Mouse (Mus musculus) CH12.LX (cell line): Measurements from ENCODE around the gene Asic4. TPM values are rescaled to one million over a fixed set of nuclear protein-coding genes. Genes with fewer than 3 reads are reported as not detected.
A peak's percentile ranks its signal among the peaks of the same experiment; 100 is the strongest.

ENCODE experiments used
- DNase-seq: peaks from one replicate; pipeline ENCODE4 v3.0.0-alpha.2; 2013; ENCODE audit errors: extremely low read depth
- H3K27ac ChIP-seq: 2 replicates; pipeline ENCODE4 v1.5.1; 2012; ENCODE audit warnings: low read depth, mild to moderate bottlenecking, control low read depth, moderate library complexity; ENCODE audit not compliant: insufficient read depth
- H3K27me3 ChIP-seq: replicated peaks from 2 replicates; pipeline ENCODE3; 2012; ENCODE audit warnings: inconsistent platforms
- H3K36me3 ChIP-seq, 2 experiments: replicated peaks in 1 of 2; 2 replicates each; pipeline versions ENCODE3 to v1.6.1; 2012; ENCODE audit warnings: inconsistent platforms in 1 of 2, low read length in 1 of 2, mild to moderate bottlenecking in 1 of 2, mixed read lengths in 1 of 2, moderate library complexity in 1 of 2; ENCODE audit not compliant: control insufficient read depth in 1 of 2, insufficient read depth in 1 of 2
- H3K4me1 ChIP-seq, 2 experiments: 2 replicates each; pipeline ENCODE4 v1.6.1; 2012; ENCODE audit warnings: inconsistent platforms in 1 of 2, moderate library complexity in 1 of 2; ENCODE audit not compliant: insufficient read depth in 2 of 2, control insufficient read depth in 1 of 2
- H3K4me2 ChIP-seq: 2 replicates; pipeline ENCODE4 v1.6.1; 2012; ENCODE audit warnings: low read depth, mild to moderate bottlenecking, control low read depth; ENCODE audit not compliant: poor library complexity, insufficient read depth, severe bottlenecking
- H3K4me3 ChIP-seq, 3 experiments: fragments of 150-350 bp in 1 of 3; sonication (generic) in 1 of 3; replicated peaks in 1 of 3; 2 replicates each; pipeline versions ENCODE3 to v1.5.1; 2011 to 2012; ENCODE audit warnings: low read depth in 2 of 3, low read length in 2 of 3, mild to moderate bottlenecking in 2 of 3, moderate library complexity in 2 of 3, control low read depth in 1 of 3, improper control_type of control experiment in 1 of 3, inconsistent platforms in 1 of 3, mixed read lengths in 1 of 3; ENCODE audit not compliant: poor library complexity in 1 of 3
- H3K79me2 ChIP-seq: replicated peaks from 2 replicates; pipeline ENCODE4 v1.6.1; 2012; ENCODE audit warnings: mild to moderate bottlenecking, moderate library complexity; ENCODE audit not compliant: control insufficient read depth, poor library complexity, insufficient read depth, severe bottlenecking; ENCODE audit errors: extremely low read depth
- H3K9ac ChIP-seq: 2 replicates; pipeline ENCODE4 v1.6.1; 2012; ENCODE audit warnings: low read depth, mild to moderate bottlenecking, control low read depth, moderate library complexity; ENCODE audit not compliant: insufficient read depth
- H3K9me3 ChIP-seq: replicated peaks from 2 replicates; pipeline ENCODE3; 2012; ENCODE audit warnings: low read length, inconsistent platforms, mixed read lengths
- CHD1 ChIP-seq: IDR thresholded peaks from 2 replicates; pipeline ENCODE4 v1.6.1; 2012; ENCODE audit warnings: low read depth, low read length, improper control_type of control experiment, inconsistent platforms
- CHD2 ChIP-seq: IDR thresholded peaks from 2 replicates; pipeline ENCODE4 v1.6.1; 2011; ENCODE audit warnings: low read length, improper control_type of control experiment
- CTCF ChIP-seq, 2 experiments: IDR thresholded peaks in 1 of 2; conservative IDR thresholded peaks in 1 of 2; 2 replicates each; pipeline ENCODE4 v1.5.1; 2011 to 2012; ENCODE audit warnings: low read depth in 2 of 2, low read length in 2 of 2, improper control_type of control experiment in 1 of 2, inconsistent platforms in 1 of 2, mild to moderate bottlenecking in 1 of 2, moderate library complexity in 1 of 2
- E2F4 ChIP-seq: IDR thresholded peaks from 2 replicates; pipeline ENCODE4 v1.6.1; 2011; ENCODE audit warnings: low read depth, low read length, improper control_type of control experiment; ENCODE audit not compliant: insufficient replicate concordance
- ELF1 ChIP-seq: IDR thresholded peaks from 2 replicates; pipeline ENCODE4 v1.6.1; 2014; ENCODE audit warnings: low read depth, mild to moderate bottlenecking, inconsistent platforms, low read length, improper control_type of control experiment
- ETS1 ChIP-seq: conservative IDR thresholded peaks from 2 replicates; pipeline ENCODE4 v1.6.1; 2012; ENCODE audit warnings: low read depth, mild to moderate bottlenecking, inconsistent platforms, low read length, improper control_type of control experiment, moderate library complexity
- GABPA ChIP-seq: IDR thresholded peaks from 2 replicates; pipeline ENCODE4 v1.6.1; 2012; ENCODE audit warnings: low read depth, low read length, improper control_type of control experiment, inconsistent platforms; ENCODE audit not compliant: insufficient replicate concordance
- JUND ChIP-seq: conservative IDR thresholded peaks from 2 replicates; pipeline ENCODE4 v1.6.1; 2011; ENCODE audit warnings: low read depth, low read length, improper control_type of control experiment
- KAT2A ChIP-seq: IDR thresholded peaks from 2 replicates; pipeline ENCODE4 v1.6.1; 2012; ENCODE audit warnings: low read length, improper control_type of control experiment, inconsistent platforms; ENCODE audit not compliant: insufficient replicate concordance
- MAX ChIP-seq: IDR thresholded peaks from 2 replicates; pipeline ENCODE4 v1.6.1; 2011; ENCODE audit warnings: low read length, improper control_type of control experiment
- MAZ ChIP-seq: IDR thresholded peaks from 2 replicates; pipeline ENCODE4 v1.6.1; 2012; ENCODE audit warnings: low read depth, mild to moderate bottlenecking, inconsistent platforms, low read length, improper control_type of control experiment, moderate library complexity
- MXI1 ChIP-seq: IDR thresholded peaks from 2 replicates; pipeline ENCODE4 v1.6.1; 2011; ENCODE audit warnings: mild to moderate bottlenecking, low read depth, low read length, improper control_type of control experiment
- MYC ChIP-seq: IDR thresholded peaks from 2 replicates; pipeline ENCODE4 v1.6.1; 2011; ENCODE audit warnings: low read depth, mild to moderate bottlenecking, improper control_type of control experiment, low read length
- NELFE ChIP-seq: IDR thresholded peaks from 2 replicates; pipeline ENCODE4 v1.6.1; 2011; ENCODE audit warnings: low read depth, low read length, improper control_type of control experiment
- PAX5 ChIP-seq: IDR thresholded peaks from 2 replicates; pipeline ENCODE4 v1.6.1; 2012; ENCODE audit warnings: low read length, inconsistent platforms, mixed read lengths
- POLR2A ChIP-seq: IDR thresholded peaks from 2 replicates; pipeline ENCODE4 v1.6.1; 2011; ENCODE audit warnings: low read depth, mild to moderate bottlenecking, improper control_type of control experiment, low read length
- RAD21 ChIP-seq: IDR thresholded peaks from 2 replicates; pipeline ENCODE4 v1.6.1; 2011; ENCODE audit warnings: low read depth, mild to moderate bottlenecking, low read length, improper control_type of control experiment, moderate library complexity
- SMC3 ChIP-seq: IDR thresholded peaks from 2 replicates; pipeline ENCODE4 v1.6.1; 2011; ENCODE audit warnings: low read depth, low read length, improper control_type of control experiment
- TBP ChIP-seq: conservative IDR thresholded peaks from 2 replicates; pipeline ENCODE4 v1.6.1; 2011; ENCODE audit warnings: low read depth, low read length, improper control_type of control experiment
- TCF12 ChIP-seq: IDR thresholded peaks from 2 replicates; pipeline ENCODE4 v1.6.1; 2014; ENCODE audit warnings: low read depth, mild to moderate bottlenecking, inconsistent platforms, low read length, improper control_type of control experiment
- UBTF ChIP-seq: IDR thresholded peaks from 2 replicates; pipeline ENCODE4 v1.6.1; 2012; ENCODE audit warnings: low read depth, mild to moderate bottlenecking, inconsistent platforms, low read length, improper control_type of control experiment, moderate library complexity
- USF2 ChIP-seq: conservative IDR thresholded peaks from 2 replicates; pipeline ENCODE4 v1.6.1; 2011; ENCODE audit warnings: low read depth, low read length, improper control_type of control experiment
- ZC3H11A ChIP-seq: IDR thresholded peaks from 2 replicates; pipeline ENCODE4 v1.6.1; 2012; ENCODE audit warnings: low read depth, mild to moderate bottlenecking, inconsistent platforms, low read length, improper control_type of control experiment
- ZKSCAN1 ChIP-seq: IDR thresholded peaks from 2 replicates; pipeline ENCODE4 v1.6.1; 2012; ENCODE audit warnings: low read depth, inconsistent platforms, low read length, improper control_type of control experiment, borderline replicate concordance
- dilution Hi-C: fragments of 300-500 bp; cut with MboI; formaldehyde crosslinking; loops from 2 replicates; pipeline ENCODE4 v1.14.3; 2020; ENCODE audit warnings: low sequenced_read_pairs; ENCODE audit not compliant: extremely low pct_unique_long_range_greater_than_20kb, extremely low pct_ligation_motif_present
- in situ Hi-C: fragments of 300-500 bp; cut with MboI; formaldehyde crosslinking; loops from 3 replicates; pipeline ENCODE4 v1.14.3; 2019; ENCODE audit warnings: low sequenced_read_pairs, low pct_ligation_motif_present, low pct_unique_long_range_greater_than_20kb, mixed read lengths
- polyA plus RNA-seq: library from polyadenylated mRNA; unstranded; fragments of >175 nt; gene quantifications from 2 replicates; pipeline ENCODE4 v1.2.1, GENCODE M21; 2012; ENCODE audit warnings: low read depth; ENCODE audit not compliant: insufficient read length
- total RNA-seq, 2 experiments: library from RNA; depleted of rRNA; stranded (reverse); fragments of 300-350 nt in 1 of 2; fragments of >200 nt in 1 of 2; gene quantifications; 2 replicates each; pipeline ENCODE4 v1.2.3; 2012 to 2014

Gene Asic4
- total and polyA plus RNA-seq, 3 experiments, result not detected

DNA sequence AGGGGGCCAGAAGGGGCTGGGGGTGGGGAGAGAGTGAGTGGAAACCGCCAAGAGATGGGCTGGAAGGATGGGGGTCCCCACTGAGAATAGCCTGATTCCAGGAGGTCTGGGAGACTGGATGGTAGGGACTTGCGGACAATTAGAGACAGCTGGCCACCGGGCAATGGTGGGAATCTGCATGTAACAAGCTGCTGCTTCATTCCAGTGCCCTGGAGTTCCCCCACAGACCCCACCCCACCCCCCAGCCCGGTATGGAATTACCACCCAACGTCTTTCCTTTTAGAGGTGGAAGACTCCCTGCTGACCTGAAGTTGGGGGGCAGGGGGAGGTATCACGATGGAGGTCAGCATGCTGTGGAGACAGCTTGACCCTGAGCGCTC is 2.2 kb upstream of the Asic4 start:
- peaks cover 67% of the 10 kb centered on the region for H3K27me3 ChIP-seq

DNA sequence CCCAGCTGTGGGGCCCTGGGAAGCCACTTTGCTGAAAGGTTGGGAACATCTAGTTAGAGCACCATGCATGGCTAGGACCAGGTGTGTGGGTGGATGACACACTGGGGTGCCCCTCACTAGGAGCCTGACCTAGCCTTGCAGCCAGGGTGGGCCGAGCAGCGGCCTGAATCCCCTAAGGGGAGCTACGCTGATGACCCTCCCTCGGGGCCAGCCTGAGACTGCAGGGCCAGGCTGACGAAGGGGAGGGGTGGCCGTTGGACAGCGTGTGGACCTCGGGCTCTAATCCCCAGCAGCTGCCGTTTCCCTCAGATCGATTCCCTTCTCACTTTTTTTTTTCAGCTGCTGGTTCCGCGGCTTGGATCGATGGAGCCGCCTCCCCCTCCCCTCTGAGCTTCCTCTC is 1.3 kb upstream of the Asic4 start:
- no peak overlapping the region for H3K4me3 ChIP-seq
- DNase-seq, result no peak
- no peak for TF ChIP-seq MXI1
- TF ChIP-seq ETS1, result no peak
- TF ChIP-seq PAX5, result no peak
- TF ChIP-seq UBTF, result no peak
- no peak for TF ChIP-seq MAZ
- no peak for TF ChIP-seq MYC
- no peak for TF ChIP-seq CHD2
- no peak for TF ChIP-seq NELFE
- no peak for TF ChIP-seq POLR2A
- TF ChIP-seq USF2, result no peak
- TF ChIP-seq MAX, result no peak
- no peak for TF ChIP-seq ELF1
- TF ChIP-seq SMC3, result no peak
- TF ChIP-seq ZC3H11A, result no peak
- TF ChIP-seq, all 38 proteins: peak for 0
- dilution Hi-C loops, result no loop called here
- Histone ChIP-seq H3K4me2 (no peak overlapping the region), H3K4me1 (peaks cover 18 to 32% of the 10 kb centered on the region in 2 experiments), H3K27ac (no peak overlapping the region), H3K9ac (no peak overlapping the region), H3K79me2 (no peaks in the 10 kb centered on the region), H3K9me3 (no peaks in the 10 kb centered on the region), H3K27me3 (peaks cover 76% of the 10 kb centered on the region), H3K36me3 (peaks cover 0 to 2% of the 10 kb centered on the region in 2 experiments)
- in situ Hi-C loops, result no loop called here

More for the DNA sequence above, 2.2 kb upstream of the Asic4 start:
- Histone ChIP-seq H3K9me3 (no peaks in the 10 kb centered on the region), H3K4me1 (peaks cover 18 to 32% of the 10 kb centered on the region in 2 experiments), H3K27ac (no peak overlapping the region), H3K4me3 (no peak overlapping the region), H3K79me2 (no peaks in the 10 kb centered on the region), H3K9ac (no peak overlapping the region), H3K4me2 (peak overlapping the region; percentile 17), H3K36me3 (peaks cover 3 to 11% of the 10 kb centered on the region in 2 experiments)
- in situ Hi-C loops, result no loop called here
- TF ChIP-seq USF2 (no peak), CTCF (conservative IDR thresholded peaks at IDR 0.05 in 1 of 2, IDR thresholded peaks at IDR 0.05 in 1 of 2; ENCODE audit: low read depth in 2 of 2, low read length in 2 of 2) (no peak), E2F4 (no peak), CHD2 (no peak), ZKSCAN1 (no peak), GABPA (no peak), TBP (no peak), TCF12 (no peak), KAT2A (no peak), CHD1 (no peak), NELFE (no peak), RAD21 (no peak), JUND (no peak)
- DNase-seq, result no peak
- dilution Hi-C loops, result no loop called here
